Mouse (Mus musculus) kidney, adult 9 months (tissue): ENCODE results near the gene Amigo1.
A peak's percentile ranks its signal among the peaks of the same experiment; 100 is the strongest.

ENCODE experiments used
- DNase-seq: peaks from one replicate; pipeline ENCODE4 v3.0.0; 2022

The Amigo1 gene

GRCm38 (mm10) chr3:108186098-108187047 lies at the start of gene Amigo1:
Gene Amigo1 (plus strand): TSS chr3:108186335.
- peak; percentile 36 for DNase-seq

GRCm38 (mm10) chr3:108139113-108139512 lies 47.0 kb upstream of the Amigo1 start:
- DNase-seq: no peak

- no peak for DNase-seq
Measured at GRCm38 (mm10) chr3:108140786-108141185, 45.3 kb upstream of the Amigo1 start.

- DNase-seq: peak; percentile 94
Measured at GRCm38 (mm10) chr3:108145534-108146445, 40.3 kb upstream of the Amigo1 start, which contains the start of gene Gnai3. Gene Gnai3 (minus strand): TSS chr3:108146146.

- no peak for DNase-seq
Measured at GRCm38 (mm10) chr3:108146671-108147070, 39.5 kb upstream of the Amigo1 start.

GRCm38 (mm10) chr3:108147386-108148235 lies 38.5 kb upstream of the Amigo1 start:
- DNase-seq: peak; percentile 94

- DNase-seq: no peak
Measured at GRCm38 (mm10) chr3:108152290-108152689, 33.8 kb upstream of the Amigo1 start.

- DNase-seq: no peak
Measured at GRCm38 (mm10) chr3:108154656-108155055, 31.5 kb upstream of the Amigo1 start, which contains the start of gene Gpr61. Gene Gpr61 (minus strand): TSS chr3:108154882.

GRCm38 (mm10) chr3:108158383-108159037 lies 27.6 kb upstream of the Amigo1 start:
- DNase-seq: no peak

GRCm38 (mm10) chr3:108164091-108164490 lies 22.0 kb upstream of the Amigo1 start:
- no peak for DNase-seq

GRCm38 (mm10) chr3:108164807-108165206 lies 21.3 kb upstream of the Amigo1 start:
- peak; percentile 83 for DNase-seq

GRCm38 (mm10) chr3:108165532-108166315 lies 20.4 kb upstream of the Amigo1 start:
- no peak for DNase-seq

- DNase-seq: peak; percentile 42
Measured at GRCm38 (mm10) chr3:108166486-108167211, 19.5 kb upstream of the Amigo1 start.

GRCm38 (mm10) chr3:108167499-108167898 lies 18.6 kb upstream of the Amigo1 start:
- DNase-seq: no peak

GRCm38 (mm10) chr3:108169199-108169598 lies 16.9 kb upstream of the Amigo1 start:
- DNase-seq: no peak

GRCm38 (mm10) chr3:108174672-108175531 lies 11.2 kb upstream of the Amigo1 start:
- peak; percentile 41 for DNase-seq

GRCm38 (mm10) chr3:108178756-108179715 lies 7.1 kb upstream of the Amigo1 start:
- DNase-seq: no peak

- DNase-seq: no peak
Measured at GRCm38 (mm10) chr3:108180514-108180913, 5.6 kb upstream of the Amigo1 start.
